Comparison of ENCODE assay signal across 10 mouse cellular contexts in genomic region chr5:100259803-100260693, GRCm38 (mm10).
DNase-seq lines count a peak whose midpoint lies in the region; ATAC-seq lines count a peak whose summit lies in the region.
"Had no signal": no experiment of that assay in that cellular context is flagged by ENCODE, and none has a peak within 500 bp of the region (broad histone marks: within the 10 kb centered on the region; RNA-seq: fewer than 3 reads in every experiment).

No protein-coding gene starts in this region.

- no peak overlapping the region for H3K4me2 ChIP-seq in kidney, embryonic 16.5 days (replicated peaks; ENCODE audit: low read depth, low read length)
- H3K4me2 ChIP-seq in embryonic facial prominence, embryonic 13.5 days: no peak overlapping the region
- H3K4me2 ChIP-seq in hindbrain, embryonic 15.5 days: no peak overlapping the region

- H3K27ac ChIP-seq in kidney, embryonic 16.5 days (ENCODE audit: low read length): peak overlapping the region; percentile 88
- peak overlapping the region; percentile 22; the same call in 1 of the 2 replicates for H3K27ac ChIP-seq in embryonic facial prominence, embryonic 13.5 days
- no peak overlapping the region; the same call in 1 of the 2 replicates for H3K27ac ChIP-seq in hindbrain, embryonic 15.5 days (replicated peaks)

- WGBS in kidney, embryonic 16.5 days: 57% methylated on average over 8 of the region's 8 CpGs
- WGBS in embryonic facial prominence, embryonic 13.5 days: 79% methylated on average over 8 of the region's 8 CpGs
- WGBS in hindbrain, embryonic 15.5 days: 45% methylated on average over 8 of the region's 8 CpGs

- H3K9ac ChIP-seq in kidney, embryonic 16.5 days (replicated peaks; ENCODE audit: low read length): no peak overlapping the region
- H3K9ac ChIP-seq in embryonic facial prominence, embryonic 13.5 days: no peak overlapping the region
- H3K9ac ChIP-seq in hindbrain, embryonic 15.5 days: no peak overlapping the region

- no peaks in the 10 kb centered on the region for H3K36me3 ChIP-seq in kidney, embryonic 16.5 days (ENCODE audit: insufficient read depth, low read length)
- no peaks in the 10 kb centered on the region for H3K36me3 ChIP-seq in embryonic facial prominence, embryonic 13.5 days
- no peaks in the 10 kb centered on the region for H3K36me3 ChIP-seq in hindbrain, embryonic 15.5 days

- no peaks in the 10 kb centered on the region for H3K27me3 ChIP-seq in kidney, embryonic 16.5 days (ENCODE audit: insufficient read depth, low read length)
- no peaks in the 10 kb centered on the region for H3K27me3 ChIP-seq in embryonic facial prominence, embryonic 13.5 days
- no peaks in the 10 kb centered on the region for H3K27me3 ChIP-seq in hindbrain, embryonic 15.5 days

- ATAC-seq in kidney, embryonic 16.5 days (ENCODE audit: low FRiP score, low TSS enrichment): peak; percentile 71; the same call in 1 of the 2 replicates
- no peak for ATAC-seq in embryonic facial prominence, embryonic 13.5 days (ENCODE audit: insufficient number of reproducible peaks, insufficient read depth, low FRiP score, low TSS enrichment, low read depth)
- ATAC-seq in hindbrain, embryonic 15.5 days (ENCODE audit: low FRiP score, low read depth): peak; percentile 60
- ATAC-seq: activated CD4-positive, CD25-positive, alpha-beta regulatory T cell, adult 4 months had no signal

- DNase-seq in embryo, embryonic 10.5 days (ENCODE audit: low spot score): peak; percentile 24
- no peak for DNase-seq in embryo, embryonic 11 days
- DNase-seq in kidney, postnatal 14 days: no peak
- DNase-seq in testis, postnatal 10 days (ENCODE audit: low spot score): no peak
- DNase-seq in testis, postnatal 14 days (ENCODE audit: low spot score): no peak
- DNase-seq: thymus, adult 2 months had no signal

- H3K4me3 ChIP-seq in kidney, embryonic 16.5 days (ENCODE audit: low read length): no peak overlapping the region
- H3K4me3 ChIP-seq in embryonic facial prominence, embryonic 13.5 days: no peak overlapping the region
- no peak overlapping the region for H3K4me3 ChIP-seq in hindbrain, embryonic 15.5 days

- peaks cover 7% of the 10 kb centered on the region; the same call in 1 of the 2 replicates for H3K4me1 ChIP-seq in kidney, embryonic 16.5 days (ENCODE audit: insufficient read depth, low read length)
- peaks cover 18% of the 10 kb centered on the region for H3K4me1 ChIP-seq in embryonic facial prominence, embryonic 13.5 days
- no peaks in the 10 kb centered on the region; the same call in 1 of the 2 replicates for H3K4me1 ChIP-seq in hindbrain, embryonic 15.5 days (replicated peaks)

- no peaks in the 10 kb centered on the region for H3K9me3 ChIP-seq in kidney, embryonic 16.5 days (ENCODE audit: low read length)
- no peaks in the 10 kb centered on the region for H3K9me3 ChIP-seq in embryonic facial prominence, embryonic 13.5 days
- H3K9me3 ChIP-seq in hindbrain, embryonic 15.5 days: no peaks in the 10 kb centered on the region
